Mouse (Mus musculus) CH12.LX (cell line): Measurements from ENCODE around the gene Pgf. TPM values are rescaled to one million over a fixed set of nuclear protein-coding genes. Genes with fewer than 3 reads are reported as not detected.

Experiments
- DNase-seq: peaks from one replicate; pipeline ENCODE4 v3.0.0-alpha.2; 2013; ENCODE audit errors: extremely low read depth
- H3K27ac ChIP-seq: 2 replicates; pipeline ENCODE4 v1.5.1; 2012; ENCODE audit warnings: low read depth, mild to moderate bottlenecking, control low read depth, moderate library complexity; ENCODE audit not compliant: insufficient read depth
- H3K27me3 ChIP-seq: replicated peaks from 2 replicates; pipeline ENCODE3; 2012; ENCODE audit warnings: inconsistent platforms
- H3K36me3 ChIP-seq, 2 experiments: replicated peaks in 1 of 2; 2 replicates each; pipeline versions ENCODE3 to v1.6.1; 2012; ENCODE audit warnings: inconsistent platforms in 1 of 2, low read length in 1 of 2, mild to moderate bottlenecking in 1 of 2, mixed read lengths in 1 of 2, moderate library complexity in 1 of 2; ENCODE audit not compliant: control insufficient read depth in 1 of 2, insufficient read depth in 1 of 2
- H3K4me1 ChIP-seq, 2 experiments: 2 replicates each; pipeline ENCODE4 v1.6.1; 2012; ENCODE audit warnings: inconsistent platforms in 1 of 2, moderate library complexity in 1 of 2; ENCODE audit not compliant: insufficient read depth in 2 of 2, control insufficient read depth in 1 of 2
- H3K4me2 ChIP-seq: 2 replicates; pipeline ENCODE4 v1.6.1; 2012; ENCODE audit warnings: low read depth, mild to moderate bottlenecking, control low read depth; ENCODE audit not compliant: poor library complexity, insufficient read depth, severe bottlenecking
- H3K4me3 ChIP-seq, 3 experiments: fragments of 150-350 bp in 1 of 3; sonication (generic) in 1 of 3; replicated peaks in 1 of 3; 2 replicates each; pipeline versions ENCODE3 to v1.5.1; 2011 to 2012; ENCODE audit warnings: low read depth in 2 of 3, low read length in 2 of 3, mild to moderate bottlenecking in 2 of 3, moderate library complexity in 2 of 3, control low read depth in 1 of 3, improper control_type of control experiment in 1 of 3, inconsistent platforms in 1 of 3, mixed read lengths in 1 of 3; ENCODE audit not compliant: poor library complexity in 1 of 3
- H3K79me2 ChIP-seq: replicated peaks from 2 replicates; pipeline ENCODE4 v1.6.1; 2012; ENCODE audit warnings: mild to moderate bottlenecking, moderate library complexity; ENCODE audit not compliant: control insufficient read depth, poor library complexity, insufficient read depth, severe bottlenecking; ENCODE audit errors: extremely low read depth
- H3K9ac ChIP-seq: 2 replicates; pipeline ENCODE4 v1.6.1; 2012; ENCODE audit warnings: low read depth, mild to moderate bottlenecking, control low read depth, moderate library complexity; ENCODE audit not compliant: insufficient read depth
- H3K9me3 ChIP-seq: replicated peaks from 2 replicates; pipeline ENCODE3; 2012; ENCODE audit warnings: low read length, inconsistent platforms, mixed read lengths
- BHLHE40 ChIP-seq: IDR thresholded peaks from 2 replicates; pipeline ENCODE4 v1.6.1; 2011; ENCODE audit warnings: mild to moderate bottlenecking, low read depth, low read length, improper control_type of control experiment
- CHD1 ChIP-seq: IDR thresholded peaks from 2 replicates; pipeline ENCODE4 v1.6.1; 2012; ENCODE audit warnings: low read depth, low read length, improper control_type of control experiment, inconsistent platforms
- CHD2 ChIP-seq: IDR thresholded peaks from 2 replicates; pipeline ENCODE4 v1.6.1; 2011; ENCODE audit warnings: low read length, improper control_type of control experiment
- E2F4 ChIP-seq: IDR thresholded peaks from 2 replicates; pipeline ENCODE4 v1.6.1; 2011; ENCODE audit warnings: low read depth, low read length, improper control_type of control experiment; ENCODE audit not compliant: insufficient replicate concordance
- ELF1 ChIP-seq: IDR thresholded peaks from 2 replicates; pipeline ENCODE4 v1.6.1; 2014; ENCODE audit warnings: low read depth, mild to moderate bottlenecking, inconsistent platforms, low read length, improper control_type of control experiment
- EP300 ChIP-seq: IDR thresholded peaks from 2 replicates; pipeline ENCODE4 v1.6.1; 2011; ENCODE audit warnings: low read length, improper control_type of control experiment
- ETS1 ChIP-seq: conservative IDR thresholded peaks from 2 replicates; pipeline ENCODE4 v1.6.1; 2012; ENCODE audit warnings: low read depth, mild to moderate bottlenecking, inconsistent platforms, low read length, improper control_type of control experiment, moderate library complexity
- GABPA ChIP-seq: IDR thresholded peaks from 2 replicates; pipeline ENCODE4 v1.6.1; 2012; ENCODE audit warnings: low read depth, low read length, improper control_type of control experiment, inconsistent platforms; ENCODE audit not compliant: insufficient replicate concordance
- HCFC1 ChIP-seq: IDR thresholded peaks from 2 replicates; pipeline ENCODE4 v1.6.1; 2012; ENCODE audit warnings: low read depth, mild to moderate bottlenecking, inconsistent platforms, low read length, improper control_type of control experiment
- IRF4 ChIP-seq: IDR thresholded peaks from 2 replicates; pipeline ENCODE4 v1.6.1; 2014; ENCODE audit warnings: low read depth, mild to moderate bottlenecking, inconsistent platforms, low read length, improper control_type of control experiment
- JUN ChIP-seq: IDR thresholded peaks from 2 replicates; pipeline ENCODE4 v1.6.1; 2011; ENCODE audit warnings: low read depth, mild to moderate bottlenecking, low read length, improper control_type of control experiment, moderate library complexity; ENCODE audit not compliant: insufficient read depth
- JUND ChIP-seq: conservative IDR thresholded peaks from 2 replicates; pipeline ENCODE4 v1.6.1; 2011; ENCODE audit warnings: low read depth, low read length, improper control_type of control experiment
- MAFK ChIP-seq: IDR thresholded peaks from 2 replicates; pipeline ENCODE4 v1.6.1; 2011; ENCODE audit warnings: low read length, improper control_type of control experiment; ENCODE audit not compliant: insufficient replicate concordance
- MAX ChIP-seq: IDR thresholded peaks from 2 replicates; pipeline ENCODE4 v1.6.1; 2011; ENCODE audit warnings: low read length, improper control_type of control experiment
- MAZ ChIP-seq: IDR thresholded peaks from 2 replicates; pipeline ENCODE4 v1.6.1; 2012; ENCODE audit warnings: low read depth, mild to moderate bottlenecking, inconsistent platforms, low read length, improper control_type of control experiment, moderate library complexity
- MEF2A ChIP-seq: IDR thresholded peaks from 2 replicates; pipeline ENCODE4 v1.6.1; 2014; ENCODE audit warnings: low read depth, mild to moderate bottlenecking, inconsistent platforms, low read length, improper control_type of control experiment, borderline replicate concordance
- MXI1 ChIP-seq: IDR thresholded peaks from 2 replicates; pipeline ENCODE4 v1.6.1; 2011; ENCODE audit warnings: mild to moderate bottlenecking, low read depth, low read length, improper control_type of control experiment
- MYC ChIP-seq: IDR thresholded peaks from 2 replicates; pipeline ENCODE4 v1.6.1; 2011; ENCODE audit warnings: low read depth, mild to moderate bottlenecking, improper control_type of control experiment, low read length
- NELFE ChIP-seq: IDR thresholded peaks from 2 replicates; pipeline ENCODE4 v1.6.1; 2011; ENCODE audit warnings: low read depth, low read length, improper control_type of control experiment
- PAX5 ChIP-seq: IDR thresholded peaks from 2 replicates; pipeline ENCODE4 v1.6.1; 2012; ENCODE audit warnings: low read length, inconsistent platforms, mixed read lengths
- POLR2AphosphoS2 ChIP-seq: IDR thresholded peaks from 2 replicates; pipeline ENCODE4 v1.6.1; 2011; ENCODE audit warnings: low read depth, low read length, improper control_type of control experiment
- RAD21 ChIP-seq: IDR thresholded peaks from 2 replicates; pipeline ENCODE4 v1.6.1; 2011; ENCODE audit warnings: low read depth, mild to moderate bottlenecking, low read length, improper control_type of control experiment, moderate library complexity
- SIN3A ChIP-seq: IDR thresholded peaks from 2 replicates; pipeline ENCODE4 v1.6.1; 2012; ENCODE audit warnings: low read length, improper control_type of control experiment, inconsistent platforms
- SMC3 ChIP-seq: IDR thresholded peaks from 2 replicates; pipeline ENCODE4 v1.6.1; 2011; ENCODE audit warnings: low read depth, low read length, improper control_type of control experiment
- TBP ChIP-seq: conservative IDR thresholded peaks from 2 replicates; pipeline ENCODE4 v1.6.1; 2011; ENCODE audit warnings: low read depth, low read length, improper control_type of control experiment
- TCF12 ChIP-seq: IDR thresholded peaks from 2 replicates; pipeline ENCODE4 v1.6.1; 2014; ENCODE audit warnings: low read depth, mild to moderate bottlenecking, inconsistent platforms, low read length, improper control_type of control experiment
- UBTF ChIP-seq: IDR thresholded peaks from 2 replicates; pipeline ENCODE4 v1.6.1; 2012; ENCODE audit warnings: low read depth, mild to moderate bottlenecking, inconsistent platforms, low read length, improper control_type of control experiment, moderate library complexity
- USF1 ChIP-seq: IDR thresholded peaks from 2 replicates; pipeline ENCODE4 v1.6.1; 2014; ENCODE audit warnings: low read depth, mild to moderate bottlenecking, inconsistent platforms, low read length, improper control_type of control experiment
- USF2 ChIP-seq: conservative IDR thresholded peaks from 2 replicates; pipeline ENCODE4 v1.6.1; 2011; ENCODE audit warnings: low read depth, low read length, improper control_type of control experiment
- ZMIZ1 ChIP-seq: IDR thresholded peaks from 2 replicates; pipeline ENCODE4 v1.6.1; 2012; ENCODE audit warnings: low read depth, mild to moderate bottlenecking, inconsistent platforms, low read length, improper control_type of control experiment
- ZNF384 ChIP-seq: IDR thresholded peaks from 2 replicates; pipeline ENCODE4 v1.6.1; 2012; ENCODE audit warnings: low read depth, low read length, improper control_type of control experiment, inconsistent platforms
- dilution Hi-C: fragments of 300-500 bp; cut with MboI; formaldehyde crosslinking; loops from 2 replicates; pipeline ENCODE4 v1.14.3; 2020; ENCODE audit warnings: low sequenced_read_pairs; ENCODE audit not compliant: extremely low pct_unique_long_range_greater_than_20kb, extremely low pct_ligation_motif_present
- in situ Hi-C: fragments of 300-500 bp; cut with MboI; formaldehyde crosslinking; loops from 3 replicates; pipeline ENCODE4 v1.14.3; 2019; ENCODE audit warnings: low sequenced_read_pairs, low pct_ligation_motif_present, low pct_unique_long_range_greater_than_20kb, mixed read lengths
- polyA plus RNA-seq: library from polyadenylated mRNA; unstranded; fragments of >175 nt; gene quantifications from 2 replicates; pipeline ENCODE4 v1.2.1, GENCODE M21; 2012; ENCODE audit warnings: low read depth; ENCODE audit not compliant: insufficient read length
- total RNA-seq, 2 experiments: library from RNA; depleted of rRNA; stranded (reverse); fragments of 300-350 nt in 1 of 2; fragments of >200 nt in 1 of 2; gene quantifications; 2 replicates each; pipeline ENCODE4 v1.2.3; 2012 to 2014

The Pgf gene
- total and polyA plus RNA-seq, 3 experiments: 0.34 to 0.73 (median 0.64) TPM

DNA sequence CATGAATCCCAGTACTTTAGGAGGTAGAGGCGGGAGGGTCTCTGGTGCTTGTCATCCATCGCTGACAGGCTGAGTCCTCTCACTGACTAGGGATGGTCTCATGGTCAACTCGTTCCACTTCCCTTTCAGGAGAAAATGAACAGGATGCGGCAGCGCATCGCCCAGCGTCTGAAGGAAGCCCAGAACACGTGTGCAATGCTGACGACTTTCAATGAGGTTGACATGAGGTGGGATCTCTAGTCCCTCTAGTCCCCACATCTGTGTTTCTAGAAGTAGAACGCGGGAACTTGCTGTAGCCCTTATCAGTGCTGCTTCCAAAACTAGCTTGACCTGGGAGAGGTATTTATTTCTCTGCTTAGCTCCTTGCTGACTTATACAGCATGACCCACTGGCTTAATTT is 53.9 kb downstream of the Pgf start:
- no peak overlapping the region for H3K9ac ChIP-seq
- peak overlapping the region; percentile 75 for H3K27ac ChIP-seq
- H3K79me2 ChIP-seq: peaks cover 8% of the 10 kb centered on the region
- H3K9me3 ChIP-seq: no peaks in the 10 kb centered on the region
- H3K27me3 ChIP-seq: no peaks in the 10 kb centered on the region
- H3K36me3 ChIP-seq: peaks cover 48 to 82% of the 10 kb centered on the region in 2 experiments
- dilution Hi-C loops: no loop called here
- no peak for TF ChIP-seq RAD21
- no peak for TF ChIP-seq POLR2AphosphoS2
- TF ChIP-seq ZMIZ1: no peak
- TF ChIP-seq E2F4: peak; percentile 59; the same call in 1 of the 2 replicates
- 0 out of 2 replicates have a peak, but pooled peaks have one; percentile 17 for TF ChIP-seq USF2
- TF ChIP-seq TBP: no peak
- TF ChIP-seq MXI1: peak; percentile 90
- TF ChIP-seq BHLHE40: peak; percentile 32; the same call in 1 of the 2 replicates
- TF ChIP-seq MAX: peak; percentile 88
- peak; percentile 8; the same call in 1 of the 2 replicates for TF ChIP-seq USF1
- TF ChIP-seq MYC: peak; percentile 92
- no peak for TF ChIP-seq ETS1
- peak; percentile 57 for DNase-seq
- no peak overlapping the region for H3K4me3 ChIP-seq
- H3K4me2 ChIP-seq: peak overlapping the region; percentile 82
- in situ Hi-C loops: no loop called here
- peaks cover 21 to 36% of the 10 kb centered on the region in 2 experiments for H3K4me1 ChIP-seq

DNA sequence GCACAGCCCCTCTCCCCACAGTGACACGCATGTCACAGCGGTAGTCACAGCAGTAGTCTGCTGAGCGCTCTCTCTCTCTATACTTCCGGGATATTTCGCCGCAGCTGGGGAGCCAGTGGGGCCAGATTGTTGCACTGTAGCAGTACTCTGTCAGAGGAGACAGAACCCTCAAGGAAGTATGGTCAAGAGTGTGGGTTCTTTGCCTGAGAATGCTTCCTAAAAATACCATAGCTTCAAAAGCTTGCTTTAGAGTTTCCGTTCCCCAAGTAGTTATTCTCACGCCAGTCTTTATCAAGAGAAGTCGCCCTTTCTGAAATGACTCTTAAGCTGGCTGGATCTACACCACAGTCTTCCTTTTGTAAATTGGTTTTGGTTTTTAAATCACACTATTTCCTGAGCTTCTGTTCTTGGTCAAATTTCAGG is 54.5 kb downstream of the Pgf start:
- Histone ChIP-seq H3K27me3 (no peaks in the 10 kb centered on the region), H3K4me3 (no peak overlapping the region), H3K27ac (peak overlapping the region; percentile 75), H3K4me1 (peaks cover 21 to 42% of the 10 kb centered on the region in 2 experiments), H3K4me2 (peak overlapping the region; percentile 82), H3K36me3 (peaks cover 48 to 82% of the 10 kb centered on the region in 2 experiments), H3K9me3 (no peaks in the 10 kb centered on the region), H3K79me2 (peaks cover 11% of the 10 kb centered on the region), H3K9ac (peak overlapping the region; percentile 23; the same call in 1 of the 2 replicates)
- in situ Hi-C loops (no loop called here), dilution Hi-C loops (no loop called here)
- peak; percentile 72 for DNase-seq
- TF ChIP-seq NELFE (0 out of 2 replicates have a peak, but pooled peaks have one; percentile 15), ZNF384 (no peak), SMC3 (no peak), EP300 (peak; percentile 82), GABPA (no peak), HCFC1 (peak; percentile 58), SIN3A (peak; percentile 90), ETS1 (peak; percentile 60), E2F4 (peak; percentile 58; the same call in 1 of the 2 replicates), TCF12 (peak; percentile 75), MAX (no peak; the same call in 1 of the 2 replicates), CHD1 (0 out of 2 replicates have a peak, but pooled peaks have one; percentile 48), JUND (peak; percentile 86), PAX5 (no peak), IRF4 (peak; percentile 77), MYC (peak; percentile 79), MAZ (peak; percentile 86), MEF2A (peak; percentile 83), ELF1 (peak; percentile 88), RAD21 (no peak; the same call in none of the 2 replicates), JUN (peak; percentile 64; the same call in 1 of the 2 replicates), BHLHE40 (peak; percentile 75), UBTF (no peak), ZMIZ1 (no peak), CHD2 (peak; percentile 70), MAFK (no peak; the same call in 1 of the 2 replicates)
